Mouse (Mus musculus) bone marrow macrophage, adult 2 months (primary cell): ENCODE data around the gene Snai1. TPM values are rescaled to one million over a fixed set of nuclear protein-coding genes. Genes with fewer than 3 reads are reported as not detected.

Source experiments
- H3K27ac ChIP-seq: 2 replicates; pipeline ENCODE4 v1.5.1; 2012; ENCODE audit warnings: low read depth, low read length; ENCODE audit not compliant: insufficient read depth
- H3K4me1 ChIP-seq: 2 replicates; pipeline ENCODE4 v1.6.1; 2012; ENCODE audit warnings: low read length; ENCODE audit not compliant: control insufficient read depth, insufficient read depth
- H3K4me3 ChIP-seq: 2 replicates; pipeline ENCODE4 v1.5.1; 2012; ENCODE audit warnings: mild to moderate bottlenecking, low read length, moderate library complexity; ENCODE audit not compliant: insufficient read depth
- CTCF ChIP-seq: IDR thresholded peaks from 2 replicates; pipeline ENCODE4 v1.5.1; 2012; ENCODE audit warnings: low read depth, mild to moderate bottlenecking, low read length, moderate library complexity
- POLR2A ChIP-seq: IDR thresholded peaks from 2 replicates; pipeline ENCODE4 v1.6.1; 2012; ENCODE audit warnings: mild to moderate bottlenecking, low read depth, low read length, borderline replicate concordance
- polyA plus RNA-seq: library from polyadenylated mRNA; stranded (reverse); fragments of >200 nt; gene quantifications from 2 replicates; pipeline ENCODE4 v1.2.4, GENCODE M21; 2012; ENCODE audit not compliant: missing spikeins, insufficient read depth, insufficient read length

Snai1 gene
- polyA plus RNA-seq, 1 experiment = 0.79 TPM

- TF ChIP-seq CTCF (no peak), POLR2A (no peak)
- Histone ChIP-seq H3K27ac (no peak overlapping the region), H3K4me1 (peaks cover 5% of the 10 kb centered on the region), H3K4me3 (no peak overlapping the region)
Observed at GRCm38 (mm10) chr2:167564551-167565311, 26.7 kb downstream of the Snai1 start.

- TF ChIP-seq CTCF = no peak
- TF ChIP-seq POLR2A = no peak
- Histone ChIP-seq H3K4me3 (no peak overlapping the region), H3K4me1 (peaks cover 8% of the 10 kb centered on the region), H3K27ac (no peak overlapping the region)
Observed at GRCm38 (mm10) chr2:167565312-167565656, 27.3 kb downstream of the Snai1 start.

GRCm38 (mm10) chr2:167565682-167566081 lies 27.7 kb downstream of the Snai1 start:
- H3K4me3 ChIP-seq = no peak overlapping the region
- H3K4me1 ChIP-seq = peaks cover 12% of the 10 kb centered on the region
- H3K27ac ChIP-seq = no peak overlapping the region

GRCm38 (mm10) chr2:167568112-167568511 lies 30.1 kb downstream of the Snai1 start:
- peaks cover 12% of the 10 kb centered on the region for H3K4me1 ChIP-seq
- TF ChIP-seq POLR2A (no peak), CTCF (no peak)

More at GRCm38 (mm10) chr2:167565682-167566081, 27.7 kb downstream of the Snai1 start:
- TF ChIP-seq POLR2A = no peak
- TF ChIP-seq CTCF = no peak

GRCm38 (mm10) chr2:167569934-167570651 lies 32.1 kb downstream of the Snai1 start:
- Histone ChIP-seq H3K4me3 (no peak overlapping the region), H3K4me1 (peaks cover 12% of the 10 kb centered on the region), H3K27ac (0 out of 2 replicates have a peak overlapping the region, but pooled peaks have one; percentile 11)
- TF ChIP-seq POLR2A = no peak

More at GRCm38 (mm10) chr2:167568112-167568511, 30.1 kb downstream of the Snai1 start:
- no peak overlapping the region for H3K4me3 ChIP-seq
- H3K27ac ChIP-seq = no peak overlapping the region

- Histone ChIP-seq H3K4me1 (peaks cover 12% of the 10 kb centered on the region), H3K4me3 (no peak overlapping the region), H3K27ac (no peak overlapping the region)
- TF ChIP-seq POLR2A (no peak), CTCF (no peak)
Observed at GRCm38 (mm10) chr2:167570815-167571214, 32.8 kb downstream of the Snai1 start.

GRCm38 (mm10) chr2:167571442-167572220 lies 33.6 kb downstream of the Snai1 start:
- no peak for TF ChIP-seq POLR2A
- Histone ChIP-seq H3K27ac (no peak overlapping the region), H3K4me1 (peaks cover 12% of the 10 kb centered on the region), H3K4me3 (no peak overlapping the region)

GRCm38 (mm10) chr2:167574814-167575213 lies 36.8 kb downstream of the Snai1 start:
- Histone ChIP-seq H3K27ac (no peak overlapping the region), H3K4me1 (peaks cover 6% of the 10 kb centered on the region), H3K4me3 (no peak overlapping the region)
- no peak for TF ChIP-seq POLR2A
- TF ChIP-seq CTCF = no peak

GRCm38 (mm10) chr2:167575581-167575980 lies 37.6 kb downstream of the Snai1 start:
- peaks cover under 1% of the 10 kb centered on the region for H3K4me1 ChIP-seq

More at GRCm38 (mm10) chr2:167575581-167575980, 37.6 kb downstream of the Snai1 start:
- no peak overlapping the region for H3K27ac ChIP-seq
- TF ChIP-seq CTCF = no peak
- TF ChIP-seq POLR2A = no peak
- no peak overlapping the region for H3K4me3 ChIP-seq
